Mouse (Mus musculus): ENCODE measurements around the gene 4933434E20Rik.

4933434E20Rik gene

GRCm38 (mm10) chr3:90080498-90080863 lies 29.0 kb downstream of the 4933434E20Rik start:
- no peak for DNase-seq (ENCODE audit: low read depth, low spot score)

- peak; percentile 61 for DNase-seq (ENCODE audit: low read depth, low spot score)
Observed at GRCm38 (mm10) chr3:90081365-90082240, 30.2 kb downstream of the 4933434E20Rik start.

- no peak for DNase-seq (ENCODE audit: low read depth, low spot score)
Observed at GRCm38 (mm10) chr3:90083034-90083433, 31.6 kb downstream of the 4933434E20Rik start.

- peak; percentile 26 for DNase-seq (ENCODE audit: low read depth, low spot score)
Observed at GRCm38 (mm10) chr3:90083698-90084324, 32.4 kb downstream of the 4933434E20Rik start.

- peak; percentile 21 for DNase-seq (ENCODE audit: low read depth, low spot score)
Observed at GRCm38 (mm10) chr3:90084790-90085189, 33.4 kb downstream of the 4933434E20Rik start.

GRCm38 (mm10) chr3:90085281-90085680 lies 33.8 kb downstream of the 4933434E20Rik start:
- DNase-seq (ENCODE audit: low read depth, low spot score), result peak; percentile 78

- no peak for DNase-seq (ENCODE audit: low read depth, low spot score)
Observed at GRCm38 (mm10) chr3:90086068-90086467, 34.6 kb downstream of the 4933434E20Rik start.

GRCm38 (mm10) chr3:90088617-90089016 lies 37.2 kb downstream of the 4933434E20Rik start:
- no peak for DNase-seq (ENCODE audit: low read depth, low spot score)

GRCm38 (mm10) chr3:90090892-90091291 lies 39.5 kb downstream of the 4933434E20Rik start:
- no peak for DNase-seq (ENCODE audit: low read depth, low spot score)

GRCm38 (mm10) chr3:90094453-90094852 lies 43.0 kb downstream of the 4933434E20Rik start:
- DNase-seq (ENCODE audit: low read depth, low spot score), result no peak

- DNase-seq (ENCODE audit: low read depth, low spot score), result no peak
Observed at GRCm38 (mm10) chr3:90097928-90098327, 46.5 kb downstream of the 4933434E20Rik start.

GRCm38 (mm10) chr3:90101010-90101409 lies 49.6 kb downstream of the 4933434E20Rik start:
- DNase-seq (ENCODE audit: low read depth, low spot score), result no peak

- DNase-seq (ENCODE audit: low read depth, low spot score), result no peak
Observed at GRCm38 (mm10) chr3:90101673-90102072, 50.2 kb downstream of the 4933434E20Rik start.

GRCm38 (mm10) chr3:90102239-90102638 lies 50.8 kb downstream of the 4933434E20Rik start:
- DNase-seq (ENCODE audit: low read depth, low spot score), result no peak

GRCm38 (mm10) chr3:90103176-90103575 lies 51.7 kb downstream of the 4933434E20Rik start:
- DNase-seq (ENCODE audit: low read depth, low spot score), result no peak

- DNase-seq (ENCODE audit: low read depth, low spot score), result no peak
Observed at GRCm38 (mm10) chr3:90103938-90104337, 52.5 kb downstream of the 4933434E20Rik start, which contains the start of gene Nup210l. Nup210l (plus strand) TSS chr3:90104132.

- DNase-seq (ENCODE audit: low read depth, low spot score), result no peak
Observed at GRCm38 (mm10) chr3:90111706-90112105, 60.3 kb downstream of the 4933434E20Rik start.

- DNase-seq (ENCODE audit: low read depth, low spot score), result no peak
Observed at GRCm38 (mm10) chr3:90114342-90114741, 62.9 kb downstream of the 4933434E20Rik start.

GRCm38 (mm10) chr3:90115526-90115925 lies 64.1 kb downstream of the 4933434E20Rik start:
- no peak for DNase-seq (ENCODE audit: low read depth, low spot score)

All from 3T3-L1 (cell line).